In genomic region chr15:93699971-93700370, GRCm38 (mm10) we compare ENCODE assay signal across 10 mouse cellular contexts.
DNase-seq lines count a peak whose midpoint lies in the region; ATAC-seq and TF ChIP-seq lines count a peak whose summit lies in the region.
"Had no signal": no experiment of that assay in that cellular context is flagged by ENCODE, and none has a peak within 500 bp of the region (broad histone marks: within the 10 kb centered on the region; RNA-seq: fewer than 3 reads in every experiment).

No protein-coding gene starts in this region.

- no peak overlapping the region for H3K4me3 ChIP-seq in liver, embryonic 11.5 days (ENCODE audit: low read depth, low read length)
- H3K4me3 ChIP-seq in liver, embryonic 12.5 days = no peak overlapping the region
- H3K4me3 ChIP-seq in gastrocnemius, adult 2 months = no peak overlapping the region
- no peak overlapping the region for H3K4me3 ChIP-seq in kidney, embryonic 15.5 days (replicated peaks)
- H3K4me3 ChIP-seq: hindbrain, embryonic 15.5 days; myocyte had no signal

- no peaks in the 10 kb centered on the region for H3K36me3 ChIP-seq in liver, embryonic 11.5 days (ENCODE audit: control insufficient read depth, insufficient read depth, low read length)
- no peaks in the 10 kb centered on the region for H3K36me3 ChIP-seq in liver, embryonic 12.5 days
- no peaks in the 10 kb centered on the region for H3K36me3 ChIP-seq in kidney, embryonic 15.5 days
- H3K36me3 ChIP-seq: hindbrain, embryonic 15.5 days had no signal

- H3K4me1 ChIP-seq in liver, embryonic 11.5 days (replicated peaks; ENCODE audit: control insufficient read depth, insufficient read depth, low read length) = peaks cover 6% of the 10 kb centered on the region; the same call in 1 of the 2 replicates
- peaks cover 8% of the 10 kb centered on the region; the same call in 1 of the 2 replicates for H3K4me1 ChIP-seq in liver, embryonic 12.5 days
- H3K4me1 ChIP-seq in kidney, embryonic 15.5 days = peaks cover 23% of the 10 kb centered on the region
- H3K4me1 ChIP-seq: hindbrain, embryonic 15.5 days had no signal

- H3K9ac ChIP-seq in liver, embryonic 11.5 days (ENCODE audit: low read depth, low read length) = no peak overlapping the region
- no peak overlapping the region for H3K9ac ChIP-seq in liver, embryonic 12.5 days
- no peak overlapping the region for H3K9ac ChIP-seq in kidney, embryonic 15.5 days
- H3K9ac ChIP-seq: hindbrain, embryonic 15.5 days had no signal

- no peak for ATAC-seq in liver, embryonic 11.5 days (replicated peaks; ENCODE audit: low FRiP score)
- no peak for ATAC-seq in liver, embryonic 12.5 days
- no peak for ATAC-seq in kidney, embryonic 15.5 days (replicated peaks; ENCODE audit: low FRiP score)
- ATAC-seq in megakaryocyte-erythroid progenitor cell, adult 5-6 weeks (replicated peaks; ENCODE audit: low FRiP score, low TSS enrichment, poor library complexity, severe bottlenecking) = no peak
- no peak for ATAC-seq in erythroid progenitor cell, adult 5-6 weeks (replicated peaks; ENCODE audit: low FRiP score, poor library complexity, severe bottlenecking)

- WGBS in liver, embryonic 11.5 days = 71% methylated on average over 9 of the region's 9 CpGs
- WGBS in liver, embryonic 12.5 days (ENCODE audit: insufficient replicate concordance) = 67% methylated on average over 9 of the region's 9 CpGs
- 67% methylated on average over 9 of the region's 9 CpGs for WGBS in kidney, embryonic 15.5 days

- no peaks in the 10 kb centered on the region for H3K27me3 ChIP-seq in liver, embryonic 11.5 days (replicated peaks; ENCODE audit: control insufficient read depth, insufficient read depth, low read length)
- no peaks in the 10 kb centered on the region for H3K27me3 ChIP-seq in liver, embryonic 12.5 days (replicated peaks)
- H3K27me3 ChIP-seq in kidney, embryonic 15.5 days = no peaks in the 10 kb centered on the region
- H3K27me3 ChIP-seq: hindbrain, embryonic 15.5 days had no signal

- no peak overlapping the region for H3K27ac ChIP-seq in liver, embryonic 11.5 days (ENCODE audit: low read depth, low read length)
- no peak overlapping the region for H3K27ac ChIP-seq in liver, embryonic 12.5 days
- H3K27ac ChIP-seq in gastrocnemius, adult 2 months = peak overlapping the region; percentile 31; the same call in 1 of the 2 replicates
- 0 out of 2 replicates have a peak overlapping the region, but pooled peaks have one; percentile 27 for H3K27ac ChIP-seq in kidney, embryonic 15.5 days
- H3K27ac ChIP-seq: hindbrain, embryonic 15.5 days had no signal

- no peak overlapping the region for H3K4me2 ChIP-seq in liver, embryonic 11.5 days
- H3K4me2 ChIP-seq in liver, embryonic 12.5 days = no peak overlapping the region
- no peak overlapping the region for H3K4me2 ChIP-seq in kidney, embryonic 15.5 days
- H3K4me2 ChIP-seq: hindbrain, embryonic 15.5 days had no signal

- intact Hi-C loops in gastrocnemius, adult 2 months (cut with DNase I) = loop anchor here (5.0 kb wide), 1 partner anchor 103 kb away; the partner anchor contains the start of gene Prickle1

- peak; percentile 63 for TF ChIP-seq CTCF in gastrocnemius, adult 2 months (IDR thresholded peaks at IDR 0.05)

- no peaks in the 10 kb centered on the region for H3K9me3 ChIP-seq in liver, embryonic 11.5 days (ENCODE audit: control insufficient read depth, low read length)
- no peaks in the 10 kb centered on the region for H3K9me3 ChIP-seq in liver, embryonic 12.5 days (replicated peaks)
- H3K9me3 ChIP-seq in kidney, embryonic 15.5 days (replicated peaks) = no peaks in the 10 kb centered on the region
- H3K9me3 ChIP-seq: hindbrain, embryonic 15.5 days had no signal

- peak; percentile 15 for DNase-seq in liver, embryonic 11.5 days (ENCODE audit: low spot score)
- peak; percentile 18 for DNase-seq in cerebellum, adult 11-12 months
- DNase-seq in gastrocnemius, adult 2 months = peak; percentile 75
- DNase-seq in thymus, adult 18-20 months = no peak

Comparison
In these comparisons a context has a peak if more than half of its experiments do, and no peak if none do; other contexts are left out.
1. DNase-seq: peak in liver, embryonic 11.5 days (single experiment), cerebellum, adult 11-12 months (single experiment) and gastrocnemius, adult 2 months (single experiment); none in thymus, adult 18-20 months (0 of 2).
2. H3K27ac ChIP-seq: peak in gastrocnemius, adult 2 months (single experiment) and kidney, embryonic 15.5 days (single experiment); none in liver, embryonic 11.5 days (single experiment) and liver, embryonic 12.5 days (single experiment).